Mouse (Mus musculus) forelimb bud, embryonic 11.5 days (tissue): ENCODE measurements around the gene Top3a.
A peak's percentile ranks its signal among the peaks of the same experiment; 100 is the strongest.

ENCODE experiments used
- DNase-seq: peaks from one replicate; pipeline ENCODE4 v3.0.0-alpha.2; 2012; ENCODE audit warnings: low read depth, low spot score

Top3a gene

GRCm38 (mm10) chr11:60775578-60775977 is 1.6 kb downstream of the Top3a start:
- no peak for DNase-seq

GRCm38 (mm10) chr11:60774841-60775240 is 2.3 kb downstream of the Top3a start:
- DNase-seq, result no peak

- no peak for DNase-seq
Observed at GRCm38 (mm10) chr11:60774158-60774689, 2.9 kb downstream of the Top3a start.

- no peak for DNase-seq
Observed at GRCm38 (mm10) chr11:60772161-60772560, 5.0 kb downstream of the Top3a start.

DNA sequence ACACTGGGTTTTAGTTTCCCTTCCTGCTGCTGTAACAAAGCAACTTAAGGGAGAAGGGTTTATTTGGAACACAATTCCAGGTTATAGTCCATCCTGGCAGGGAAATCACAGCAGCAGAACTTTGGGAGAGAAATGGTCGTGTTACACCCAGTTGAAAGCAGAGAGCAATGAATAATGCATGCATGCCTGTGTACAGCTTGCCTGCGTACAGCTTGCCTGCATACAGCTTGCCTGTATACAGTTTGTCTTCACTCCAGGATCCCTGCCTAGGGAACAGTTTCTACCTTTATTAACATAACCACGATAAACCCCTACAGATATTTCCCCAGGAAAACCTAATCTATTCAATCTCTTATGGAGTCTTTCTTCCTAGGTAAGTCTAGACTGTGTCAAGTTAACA is 6.4 kb downstream of the Top3a start:
- DNase-seq, result no peak

GRCm38 (mm10) chr11:60769322-60769721 is 7.8 kb downstream of the Top3a start:
- no peak for DNase-seq

DNA sequence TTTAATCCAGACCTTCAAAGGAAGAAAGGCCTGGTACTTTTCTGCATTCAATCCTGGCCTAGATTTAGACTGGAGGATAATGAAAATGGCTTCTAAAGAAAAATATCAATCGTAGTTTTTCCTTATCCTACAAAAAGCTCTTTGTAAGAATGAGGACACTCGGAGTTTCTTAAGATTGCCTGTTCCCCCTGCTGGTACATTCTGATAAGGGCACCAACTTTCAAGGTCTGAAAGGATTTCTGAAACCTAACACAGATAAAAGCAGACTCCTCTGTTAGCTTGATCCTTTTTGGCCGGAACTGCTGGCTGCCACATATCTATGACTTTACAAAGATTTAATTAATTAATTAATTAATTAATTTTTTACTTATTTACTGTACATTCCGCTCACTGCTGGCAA is 10.2 kb downstream of the Top3a start:
- no peak for DNase-seq

- DNase-seq, result no peak
Observed at GRCm38 (mm10) chr11:60761681-60762080, 15.5 kb downstream of the Top3a start.

DNA sequence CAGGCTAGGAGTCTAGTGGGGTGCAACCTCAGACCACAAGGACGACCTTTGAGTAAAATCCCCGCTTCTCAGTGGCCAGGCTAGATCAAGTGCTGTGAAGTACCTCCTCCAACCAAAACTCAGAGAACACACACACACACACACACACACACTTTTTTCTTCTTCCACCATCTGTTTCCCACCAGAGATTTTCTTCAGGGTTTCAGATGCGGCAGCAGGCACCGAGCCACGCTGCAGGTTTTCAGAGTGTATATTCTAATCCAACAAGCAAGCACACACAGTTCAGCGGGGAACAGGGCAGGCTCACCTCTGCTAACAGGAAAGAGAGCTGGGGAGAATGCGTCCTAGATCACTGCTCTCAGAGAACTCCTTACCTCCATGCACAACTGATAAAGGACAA is 21.6 kb downstream of the Top3a start:
- DNase-seq, result no peak

DNA sequence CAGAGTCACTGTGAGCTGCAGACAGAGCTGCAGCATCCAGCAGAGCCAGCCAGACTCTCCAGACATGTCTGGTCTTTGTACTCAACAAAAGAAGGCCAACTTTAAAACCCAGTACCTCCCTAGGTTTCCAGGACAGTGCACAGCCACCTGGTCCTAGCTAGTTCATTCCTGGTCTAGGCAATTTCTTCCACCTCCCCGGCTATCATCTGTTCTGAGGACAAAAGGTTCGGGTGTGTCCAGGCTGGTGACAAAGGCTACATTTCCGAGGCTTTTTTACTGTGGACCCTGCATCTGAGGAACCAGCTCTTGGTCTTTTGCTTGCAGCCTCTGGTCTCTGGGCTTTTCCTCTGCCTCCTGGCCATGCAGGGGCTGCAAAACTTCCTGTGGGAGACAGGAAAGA is 36.8 kb downstream of the Top3a start:
- DNase-seq, result no peak

- no peak for DNase-seq
Observed at GRCm38 (mm10) chr11:60737450-60737849, 39.7 kb downstream of the Top3a start.

GRCm38 (mm10) chr11:60736491-60736890 is 40.7 kb downstream of the Top3a start:
- no peak for DNase-seq

DNA sequence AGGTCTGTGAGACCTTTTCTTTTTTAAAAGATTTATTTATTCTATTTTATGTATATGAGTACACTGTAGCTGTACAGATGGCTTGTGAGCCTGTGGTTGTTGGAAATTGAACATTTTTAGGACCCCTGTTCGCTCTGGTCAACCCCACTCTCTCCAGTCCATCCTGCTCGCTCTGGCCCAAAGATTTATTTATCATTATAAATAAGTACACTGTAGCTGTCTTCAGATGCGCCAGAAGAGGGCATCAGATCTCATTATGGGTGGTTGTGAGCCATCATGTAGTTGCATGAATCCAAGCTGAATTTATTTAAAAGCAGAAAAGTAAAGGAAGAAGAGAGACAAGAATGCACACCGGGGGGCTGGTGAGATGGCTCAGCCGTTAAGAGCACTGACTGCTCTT is 42.0 kb downstream of the Top3a start:
- no peak for DNase-seq

DNA sequence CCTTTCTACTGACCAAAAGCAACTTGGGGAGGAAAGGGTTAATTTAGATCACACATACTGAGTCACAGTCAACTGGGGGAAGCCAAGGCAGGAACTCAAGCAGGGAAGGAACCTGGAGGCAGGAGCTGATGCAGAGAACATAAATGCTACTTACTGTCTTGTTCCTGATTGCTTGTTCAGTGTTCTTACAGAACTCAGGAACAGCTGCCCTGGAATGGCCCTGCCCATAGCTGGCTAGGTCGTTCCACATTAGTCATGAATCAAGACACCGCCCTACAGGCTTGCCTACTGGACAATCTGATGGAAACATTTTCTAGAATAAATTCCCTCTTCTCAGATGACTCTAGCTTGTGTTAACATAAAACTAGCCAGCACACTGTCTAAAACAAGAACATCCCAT is 43.0 kb downstream of the Top3a start:
- no peak for DNase-seq

DNA sequence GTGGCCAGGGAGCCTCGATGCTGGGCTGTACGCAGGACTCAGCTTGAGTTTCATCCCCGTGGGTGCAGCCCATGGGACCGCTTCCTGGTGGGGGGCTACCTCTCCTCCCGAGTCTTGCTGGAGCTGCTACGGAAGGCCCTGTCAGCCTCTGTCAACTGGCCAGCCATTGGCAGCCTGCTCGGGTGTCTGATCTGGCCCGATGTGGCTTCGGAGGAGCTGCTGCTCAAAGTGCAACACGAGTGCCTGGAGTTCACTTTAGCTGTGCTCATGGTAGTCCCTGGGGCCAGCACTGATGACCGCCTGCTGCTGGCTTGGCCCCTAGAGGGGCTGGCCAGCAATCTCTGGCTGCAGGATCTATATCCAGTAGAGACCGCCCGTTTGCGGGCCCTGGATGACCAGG is 45.9 kb downstream of the Top3a start:
- DNase-seq, result no peak

GRCm38 (mm10) chr11:60730169-60730568 is 47.0 kb downstream of the Top3a start:
- DNase-seq, result no peak

- DNase-seq, result no peak
Observed at GRCm38 (mm10) chr11:60729217-60729641, 47.9 kb downstream of the Top3a start.

DNA sequence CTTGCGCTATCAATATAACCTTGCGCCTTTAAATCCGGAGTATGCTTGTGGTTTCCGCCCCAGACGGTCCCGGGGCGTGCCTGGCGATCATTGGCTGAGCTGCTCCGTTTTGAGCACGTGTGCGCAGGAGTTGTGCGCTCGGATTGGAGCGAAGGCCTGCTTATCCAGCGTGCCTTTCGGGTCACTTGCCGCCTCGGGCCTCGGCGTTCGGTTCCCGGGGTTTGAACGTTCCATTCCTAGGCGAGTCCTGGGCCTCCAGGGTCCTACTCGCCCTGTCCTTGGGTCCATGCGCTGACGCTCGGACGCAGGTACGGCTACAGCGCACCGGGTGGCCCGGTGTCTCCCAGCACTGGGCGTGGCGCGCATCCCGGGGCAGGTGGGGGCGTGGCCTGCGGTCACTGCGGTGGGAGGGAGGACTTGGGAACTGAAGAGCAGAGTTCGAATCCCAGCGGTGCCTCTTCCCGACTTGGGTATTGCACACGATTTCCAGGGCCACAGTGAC is 48.9 kb downstream of the Top3a start, which contains the start of gene Mief2:
Gene Mief2, plus strand, starts transcription at position 139 of the 502 bp plus-strand sequence.
- peak; percentile 94 for DNase-seq

DNA sequence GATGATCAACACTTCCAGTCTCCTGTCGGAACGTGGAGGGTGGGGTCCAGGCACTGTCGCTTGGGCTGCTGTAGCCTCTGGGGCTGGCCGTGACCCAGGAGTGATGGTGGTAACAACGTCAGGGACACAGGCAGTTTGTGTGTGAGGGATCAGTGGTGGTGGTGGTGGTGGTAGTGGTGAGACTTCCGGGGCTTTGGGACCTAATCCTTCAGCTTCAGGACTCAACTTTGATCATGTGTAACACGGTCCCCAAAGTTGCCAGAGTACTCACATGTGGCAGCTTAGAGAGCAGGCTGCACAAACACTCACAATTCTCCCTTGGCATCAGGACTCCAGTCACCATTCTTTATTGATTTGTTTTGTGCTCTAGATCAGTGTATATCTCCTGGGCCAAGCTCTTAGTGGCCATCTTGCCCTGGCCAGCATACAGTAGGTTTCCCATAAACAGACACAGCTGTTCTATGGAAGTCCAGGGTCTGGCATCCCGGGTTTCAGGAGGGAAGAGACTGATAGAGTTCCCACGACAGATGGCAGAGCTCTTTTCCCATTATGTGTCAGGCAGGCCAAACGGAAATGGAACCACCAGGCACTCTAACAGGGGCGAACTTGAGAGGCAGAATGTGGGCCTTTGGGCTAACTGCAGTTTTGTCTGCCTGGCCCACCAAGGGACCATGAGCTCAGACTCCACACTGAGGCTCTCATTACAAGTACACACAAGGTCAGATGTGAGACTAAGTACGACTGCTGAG is 49.6 kb downstream of the Top3a start:
- no peak for DNase-seq

DNA sequence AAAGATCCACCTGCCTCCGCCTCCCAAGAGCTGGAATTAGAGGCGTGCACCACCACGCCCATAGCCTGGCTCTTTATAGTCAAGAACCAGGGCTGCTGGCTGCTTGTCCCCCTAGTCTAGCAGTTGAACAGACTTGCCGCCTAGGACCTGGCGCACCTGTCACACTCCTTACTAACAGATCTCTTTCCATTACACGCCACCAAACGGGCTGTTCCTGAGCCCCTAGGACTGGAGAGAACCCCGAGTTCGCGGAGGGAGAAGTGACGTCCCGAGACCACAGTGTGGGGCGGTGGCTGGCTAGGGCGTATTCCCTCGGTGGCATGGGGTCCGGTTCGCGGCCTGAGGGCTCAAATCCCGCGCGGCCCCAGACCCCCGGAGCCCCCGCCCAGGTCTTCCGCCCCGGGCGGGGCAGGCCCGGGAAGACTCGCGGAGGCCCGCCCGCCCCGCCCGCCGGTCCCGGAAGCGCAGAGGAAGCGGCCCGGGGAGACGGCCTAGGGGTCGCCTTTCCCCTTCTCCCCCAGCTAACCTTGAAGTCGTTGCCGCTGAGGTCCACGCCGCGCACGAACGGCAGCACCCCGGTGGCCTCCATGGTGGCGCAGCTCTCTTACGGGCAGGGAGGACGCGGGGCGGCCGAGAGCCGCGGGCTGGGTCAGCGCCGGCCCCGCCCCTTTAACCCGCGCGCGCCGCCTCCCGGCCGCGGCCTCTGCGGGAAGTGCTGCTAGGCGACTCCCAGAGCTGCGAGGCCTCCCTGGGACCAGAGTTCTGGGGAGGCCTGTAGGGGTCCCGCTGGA is 50.4 kb downstream of the Top3a start, which contains the start of gene Flii:
Gene Flii, minus strand, starts transcription at position 663 of the 791 bp plus-strand sequence.
- peak; percentile 69 for DNase-seq

GRCm38 (mm10) chr11:60719263-60719662 is 57.9 kb downstream of the Top3a start:
- DNase-seq, result no peak

DNA sequence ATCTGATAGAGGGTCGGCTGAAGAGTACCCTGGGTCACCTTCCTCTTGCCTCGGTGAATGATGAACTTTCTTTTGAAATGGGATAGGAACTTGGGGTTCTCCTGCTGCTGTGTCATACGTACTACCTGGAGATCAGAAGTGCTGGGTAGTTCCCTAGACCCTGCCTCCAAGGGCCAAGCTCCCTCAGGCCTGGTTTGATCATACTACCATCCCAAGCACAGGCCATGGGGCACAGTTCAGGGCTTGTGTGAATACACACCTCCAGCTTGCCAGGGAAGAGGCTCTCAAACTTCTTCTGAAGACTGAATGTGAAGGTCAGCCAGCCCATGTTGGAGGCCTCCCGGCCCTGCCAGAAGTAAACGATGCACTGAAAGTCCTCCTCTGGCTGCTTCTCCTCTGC is 61.3 kb downstream of the Top3a start:
- no peak for DNase-seq
